Mouse (Mus musculus) embryo, embryonic 11 days (tissue): Measurements from ENCODE around the gene Olfr1254.

Source experiments
- DNase-seq: peaks from one replicate; pipeline ENCODE4 v3.0.0-alpha.2; 2015

Gene Olfr1254

GRCm38 (mm10) chr2:89793519-89793918 is at the start of gene Olfr1254:
Gene Olfr1254, minus strand, starts transcription at chr2:89793619.
- no peak for DNase-seq

- DNase-seq, result no peak
These were observed 48.0 kb upstream of the Olfr1254 start, which contains the start of gene Olfr1256 for GRCm38 (mm10) chr2:89841455-89841854. Gene Olfr1256, minus strand, starts transcription at chr2:89841555.

- no peak for DNase-seq
These were observed 26.8 kb upstream of the Olfr1254 start for GRCm38 (mm10) chr2:89820216-89820615.

DNA sequence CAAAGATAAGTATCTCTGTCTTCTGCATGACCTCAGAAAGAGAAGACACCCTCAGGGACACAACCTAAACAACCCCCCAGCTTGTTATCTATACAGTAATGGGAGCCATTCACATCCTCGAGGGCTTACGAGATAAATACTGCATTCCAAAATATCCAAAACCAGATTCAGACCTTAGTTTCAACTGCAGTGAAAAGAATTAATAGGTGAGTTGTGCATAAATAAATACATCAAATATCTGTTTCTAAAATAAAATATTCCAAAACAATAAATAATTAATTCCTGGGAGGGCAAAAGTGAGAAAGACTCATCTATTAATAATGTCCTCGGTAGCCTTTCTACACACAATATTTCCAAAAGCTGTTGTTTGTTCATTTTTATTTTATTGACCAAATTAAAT is 18.3 kb upstream of the Olfr1254 start, which contains the start of gene Olfr1255:
TSS of gene Olfr1255 (plus strand) at position 301 of the 400 bp plus-strand sequence.
- no peak for DNase-seq

DNA sequence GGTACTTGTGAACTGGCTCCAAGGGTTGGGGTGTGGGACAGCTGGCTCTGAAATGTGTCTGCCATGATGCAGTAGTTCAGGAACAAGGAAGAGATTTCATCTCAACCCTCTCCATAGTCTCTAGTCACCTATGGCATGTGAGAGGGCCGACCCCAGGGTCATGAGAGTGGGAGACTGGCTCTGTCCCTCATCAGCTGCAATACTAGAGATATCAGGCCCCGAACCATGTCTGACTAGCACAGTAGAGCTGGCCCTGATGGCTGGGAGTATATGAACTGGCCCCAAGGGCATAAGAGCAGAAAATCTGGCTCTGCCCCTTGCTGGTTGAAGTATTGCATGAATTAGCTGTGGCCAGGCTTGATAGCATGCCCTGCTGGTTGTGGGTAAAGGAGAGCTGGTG is 17.3 kb upstream of the Olfr1254 start:
- no peak for DNase-seq

DNA sequence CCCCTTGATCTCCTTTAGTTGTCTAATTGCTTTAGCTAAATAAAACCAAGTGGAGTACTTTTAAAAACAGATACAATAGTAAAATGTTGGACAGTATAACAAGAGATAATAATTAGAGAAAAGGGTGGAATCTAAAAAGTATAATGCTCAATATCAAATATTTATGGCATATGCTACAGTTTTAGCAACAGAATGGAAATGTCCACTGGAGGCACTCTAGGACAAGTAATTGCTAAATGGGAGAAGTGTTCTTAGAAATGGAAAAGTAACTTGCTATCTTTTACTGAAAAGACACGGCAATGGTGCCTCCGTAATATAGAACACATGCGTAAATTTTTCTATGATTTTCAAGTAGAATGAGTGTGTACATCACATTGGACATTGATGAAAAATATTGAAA is 6.2 kb upstream of the Olfr1254 start:
- no peak for DNase-seq

DNA sequence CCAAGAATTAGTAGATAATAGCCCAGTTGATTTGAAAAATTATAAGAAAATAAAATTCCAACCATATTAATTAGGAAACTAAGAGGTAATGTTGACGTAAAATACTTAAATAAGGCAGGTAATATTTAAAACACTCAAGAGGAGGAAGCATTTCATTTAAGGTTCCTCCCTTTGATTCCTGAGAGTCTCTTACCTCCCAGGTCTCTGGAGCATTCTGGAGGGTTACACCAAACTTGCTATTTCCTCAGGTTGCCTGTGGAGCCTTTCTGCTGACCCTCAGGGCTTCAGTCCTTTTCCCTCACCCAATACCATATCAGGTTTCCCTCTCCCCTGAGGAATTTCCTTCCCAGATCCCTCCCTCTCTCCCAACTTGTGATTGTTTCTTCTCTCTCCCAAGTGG is 36.4 kb downstream of the Olfr1254 start, which contains the start of gene Olfr1253:
TSS of gene Olfr1253 (minus strand) at position 101 of the 400 bp plus-strand sequence.
- DNase-seq, result no peak
